Mouse (Mus musculus) B cell, adult 67 days (primary cell): Measurements from ENCODE around the gene Krt42. TPM values are rescaled to one million over a fixed set of nuclear protein-coding genes. Genes with fewer than 3 reads are reported as not detected.

Experiments used
- total RNA-seq, 2 experiments: library from RNA; stranded (reverse); gene quantifications; 4 replicates each; pipeline ENCODE4 v1.2.4; 2023

Krt42 gene
- total RNA-seq = not detected

GRCm38 (mm10) chr11:100269821-100270332, at the start of gene Krt42:
TSS of gene Krt42 (minus strand) at chr11:100269871.

GRCm38 (mm10) chr11:100260514-100261234, 9.0 kb downstream of the Krt42 start, which contains the start of gene Krt17:
TSS of gene Krt17 (minus strand) at chr11:100261029.

GRCm38 (mm10) chr11:100248852-100249465, 20.7 kb downstream of the Krt42 start, which contains the start of gene Krt16:
TSS of gene Krt16 (minus strand) at chr11:100248902.

Other genes with a start within 250 kb of the Krt42 start
- gene Krt33b, start 240.0 kb downstream of the Krt42 start, total RNA-seq = not detected
- gene Krt34, start 228.3 kb downstream of the Krt42 start, total RNA-seq = not detected
- not detected for gene Krt31, start 219.3 kb downstream of the Krt42 start, total RNA-seq
- gene Krt32, start 181.6 kb downstream of the Krt42 start, total RNA-seq = not detected
- gene Krt35, start 173.6 kb downstream of the Krt42 start, total RNA-seq = not detected
- gene Krt36, start 164.2 kb downstream of the Krt42 start, total RNA-seq = not detected
- not detected for gene Krt13, start 148.3 kb downstream of the Krt42 start, total RNA-seq
- gene Krt15, start 133.9 kb downstream of the Krt42 start, total RNA-seq = not detected
- not detected for gene Krt19, start 121.2 kb downstream of the Krt42 start, total RNA-seq
- not detected for gene Krt9, start 76.6 kb downstream of the Krt42 start, total RNA-seq
- not detected for gene Krt14, start 62.3 kb downstream of the Krt42 start, total RNA-seq
- not detected for gene Krt16, start 21.0 kb downstream of the Krt42 start, total RNA-seq
- gene Krt17, start 8.8 kb downstream of the Krt42 start, total RNA-seq = not detected
- gene Eif1, start 50.0 kb upstream of the Krt42 start, total RNA-seq = 1,000 to 10,000 TPM; 2,050 to 2,242 TPM
- gene Gast, start 64.5 kb upstream of the Krt42 start, total RNA-seq = not detected
- gene Hap1, start 86.3 kb upstream of the Krt42 start, total RNA-seq = 1 to 10 TPM; 1.6 to 2.4 TPM
- gene Jup, start 127.9 kb upstream of the Krt42 start, total RNA-seq = 10 to 100 TPM; 13.3 to 14.9 TPM
- gene P3h4, start 145.0 kb upstream of the Krt42 start, total RNA-seq = not detected
- not detected for gene Fkbp10, start 145.8 kb upstream of the Krt42 start, total RNA-seq
- 10 to 100 TPM; 61.1 to 67.3 TPM for gene Nt5c3b, start 171.9 kb upstream of the Krt42 start, total RNA-seq
- 1 to 10 TPM; 2.2 to 2.8 TPM for gene Klhl10, start 172.0 kb upstream of the Krt42 start, total RNA-seq
- 10 to 100 TPM; 26.9 to 29.7 TPM for gene Klhl11, start 202.9 kb upstream of the Krt42 start, total RNA-seq